Mouse (Mus musculus): ENCODE measurements at regions not wholly inside any gene's neighbourhood (a gene's known extent, or its start where the extent isn't known, plus 50 kb on each side); places are given as distances from the start of the nearest gene placed in this dataset.

GRCm38 (mm10) chr3:141051685-141052084, 160.5 kb downstream of the Pdha2 start:
- in situ Hi-C loops (cut with MboI, MseI), result no loop called here

DNA sequence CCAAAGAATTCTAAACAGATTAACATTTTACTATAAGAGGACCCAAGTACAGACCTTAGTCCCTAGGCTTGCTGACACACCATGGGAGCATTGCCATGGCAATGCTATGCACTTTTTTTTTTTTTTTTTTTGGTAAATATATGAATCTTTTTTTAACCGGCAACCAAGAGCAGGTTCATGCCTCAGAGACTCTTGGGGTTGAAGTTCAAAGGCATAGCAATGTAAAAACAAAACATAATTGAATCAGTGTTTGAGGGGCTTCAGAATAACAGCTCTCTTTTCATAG, 197.9 kb downstream of the Pdha2 start:
- in situ Hi-C loops (cut with MboI, MseI), result no loop called here

- in situ Hi-C loops (cut with MboI, MseI), result no loop called here
Observed at GRCm38 (mm10) chr3:141013521-141014261, 198.5 kb downstream of the Pdha2 start.

DNA sequence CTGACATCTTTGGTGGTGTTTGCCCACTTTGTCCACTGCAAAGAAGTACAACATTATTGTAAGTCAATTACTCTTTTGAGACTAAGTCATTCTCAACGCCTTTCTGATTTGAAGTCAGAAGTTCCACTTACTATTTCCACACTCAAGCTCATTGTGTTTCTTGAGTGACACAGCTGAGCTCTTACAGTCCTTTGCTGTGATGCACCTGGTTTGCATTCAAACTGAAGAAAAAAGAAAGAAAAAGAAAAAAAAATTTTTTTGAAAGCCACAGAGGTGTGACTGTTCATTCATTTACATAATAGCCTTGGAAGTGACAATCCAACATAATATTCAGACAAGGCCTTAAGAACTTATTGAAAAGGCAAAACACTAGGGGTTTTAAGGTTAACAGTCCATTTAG, 199.2 kb downstream of the Pdha2 start:
- in situ Hi-C loops (cut with MboI, MseI), result no loop called here

DNA sequence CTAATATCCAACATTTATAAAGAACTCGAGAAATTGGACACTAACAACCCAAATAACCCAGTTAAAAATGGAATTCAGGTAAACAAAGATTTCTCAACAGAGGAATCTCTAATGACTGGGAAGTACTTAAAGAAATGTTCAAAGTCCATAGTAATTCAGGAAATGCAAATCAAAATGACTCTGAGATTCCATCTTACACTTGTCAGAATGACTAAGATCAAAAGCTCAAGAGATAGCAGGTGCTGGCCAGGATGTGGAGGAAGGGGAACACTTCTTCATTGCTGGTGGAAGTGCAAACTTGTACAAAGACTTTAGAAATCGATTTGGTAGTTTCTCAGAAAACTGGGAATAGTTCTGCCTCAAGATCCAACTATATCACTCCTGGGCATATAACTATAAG, 203.4 kb downstream of the Pdha2 start:
- in situ Hi-C loops (cut with MboI, MseI), result no loop called here

- in situ Hi-C loops (cut with MboI, MseI), result no loop called here
Observed at GRCm38 (mm10) chr3:141005885-141006284, 206.3 kb downstream of the Pdha2 start.

DNA sequence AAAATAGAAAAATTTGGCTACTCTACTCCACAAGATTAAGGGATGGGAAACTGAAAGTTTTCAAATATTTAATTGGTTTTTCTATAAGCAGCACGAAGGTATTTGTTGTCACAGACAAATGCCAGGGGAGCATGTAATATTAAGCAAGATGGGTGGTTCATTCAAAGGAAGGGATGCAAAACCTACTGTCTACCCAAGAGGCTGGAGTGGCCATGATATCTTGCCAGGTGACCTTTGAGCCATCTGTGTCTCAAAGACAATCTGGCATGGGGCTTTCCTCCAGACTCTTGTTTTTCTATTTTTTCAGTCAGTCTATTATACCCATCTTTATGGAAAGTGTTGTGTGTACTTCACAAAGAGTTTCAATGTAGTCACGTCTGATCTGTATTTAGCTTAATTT, 208.6 kb downstream of the Pdha2 start:
- in situ Hi-C loops (cut with MboI, MseI), result no loop called here

- in situ Hi-C loops (cut with MboI, MseI), result no loop called here
Observed at GRCm38 (mm10) chr3:140988247-140988646, 223.9 kb downstream of the Pdha2 start.

- in situ Hi-C loops (cut with MboI, MseI), result no loop called here
Observed at GRCm38 (mm10) chr3:140973519-140973918, 238.6 kb downstream of the Pdha2 start.

GRCm38 (mm10) chr3:140969892-140970880, 242.0 kb downstream of the Pdha2 start:
- in situ Hi-C loops (cut with MboI, MseI), result no loop called here

DNA sequence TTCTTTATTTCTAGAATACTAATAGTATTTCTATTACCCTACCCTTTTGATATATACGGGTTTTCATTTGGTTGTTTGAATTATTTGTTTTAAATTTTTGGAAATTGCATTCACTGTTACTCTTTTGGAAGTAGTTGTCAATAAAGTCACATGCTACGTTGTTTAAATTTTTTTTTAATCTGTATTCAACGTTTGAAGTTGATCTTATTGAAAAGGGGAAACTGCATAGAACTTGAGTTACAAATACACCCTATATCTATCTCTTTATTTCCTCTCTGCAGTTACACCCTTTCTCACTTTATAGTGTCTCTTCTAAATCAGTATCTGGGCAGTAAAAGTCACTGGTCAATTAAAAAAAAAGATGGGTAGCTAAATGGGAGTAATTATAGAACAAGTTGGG, 243.6 kb downstream of the Pdha2 start:
- in situ Hi-C loops (cut with MboI, MseI), result no loop called here

DNA sequence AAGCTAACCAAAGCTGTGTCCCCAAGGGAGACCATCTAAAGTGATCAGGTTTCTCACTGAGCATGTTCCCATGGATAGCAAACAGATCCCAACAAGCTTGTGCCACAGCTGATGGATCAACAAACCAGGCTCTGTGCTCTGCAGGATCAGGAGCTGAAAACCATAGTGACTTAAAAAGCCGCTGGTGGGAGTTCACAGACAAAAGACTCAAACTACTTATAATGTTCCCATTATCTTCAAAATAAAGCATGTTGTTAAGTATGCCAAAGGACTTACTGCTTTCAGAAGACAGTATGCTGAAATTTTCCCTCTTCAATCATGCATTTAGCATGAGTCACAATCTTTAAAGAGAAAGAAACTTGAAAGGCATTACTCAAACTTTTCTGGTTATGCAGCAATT, 254.5 kb downstream of the Pdha2 start:
- in situ Hi-C loops (cut with MboI, MseI), result no loop called here

GRCm38 (mm10) chr3:140952111-140952800, 259.9 kb downstream of the Pdha2 start:
- in situ Hi-C loops (cut with MboI, MseI), result no loop called here

- in situ Hi-C loops (cut with MboI, MseI), result no loop called here
Observed at GRCm38 (mm10) chr3:140951024-140951423, 261.1 kb downstream of the Pdha2 start.

GRCm38 (mm10) chr3:140949880-140950662, 262.1 kb downstream of the Pdha2 start:
- in situ Hi-C loops (cut with MboI, MseI), result no loop called here

- in situ Hi-C loops (cut with MboI, MseI), result no loop called here
Observed at GRCm38 (mm10) chr3:140942450-140942849, 269.7 kb downstream of the Pdha2 start.

DNA sequence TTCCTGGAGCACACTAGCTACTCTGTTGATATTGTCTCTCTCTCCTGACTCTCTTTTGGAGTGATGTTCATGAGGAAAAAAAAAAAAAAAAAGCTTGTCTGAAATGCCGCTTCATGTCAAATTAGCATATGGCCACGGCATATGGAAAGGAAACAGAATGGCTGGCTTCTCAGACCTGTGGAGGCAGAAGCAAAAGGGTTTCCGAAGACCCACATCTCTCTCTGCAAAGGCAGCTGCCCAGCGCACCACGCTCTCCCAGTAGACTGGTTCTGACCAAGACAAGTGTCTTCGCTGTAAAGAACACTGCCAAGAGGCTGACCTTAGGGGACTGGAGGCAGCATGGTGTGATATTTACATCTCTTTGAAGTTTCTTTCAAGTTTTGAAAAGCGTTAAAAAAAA, 270.3 kb downstream of the Pdha2 start:
- in situ Hi-C loops (cut with MboI, MseI), result no loop called here

DNA sequence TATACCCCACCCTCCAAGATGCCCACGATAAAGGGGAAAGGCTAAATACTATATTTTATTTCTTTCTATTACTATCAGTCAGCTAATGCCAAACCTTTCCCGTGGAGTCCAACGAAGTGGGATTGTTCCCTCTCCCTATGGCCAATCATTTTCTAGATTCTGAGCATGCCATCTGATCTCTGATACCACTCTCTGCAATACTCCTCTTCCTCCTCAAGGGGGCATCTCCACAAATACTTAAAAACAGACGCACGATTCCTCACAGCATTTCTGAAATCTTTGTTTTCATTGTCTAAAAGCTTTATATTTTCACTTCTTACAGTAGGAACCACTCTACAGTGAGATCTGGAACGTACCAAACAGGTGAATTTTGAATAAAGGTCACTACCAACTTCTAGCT, 270.8 kb downstream of the Pdha2 start:
- in situ Hi-C loops (cut with MboI, MseI), result no loop called here

DNA sequence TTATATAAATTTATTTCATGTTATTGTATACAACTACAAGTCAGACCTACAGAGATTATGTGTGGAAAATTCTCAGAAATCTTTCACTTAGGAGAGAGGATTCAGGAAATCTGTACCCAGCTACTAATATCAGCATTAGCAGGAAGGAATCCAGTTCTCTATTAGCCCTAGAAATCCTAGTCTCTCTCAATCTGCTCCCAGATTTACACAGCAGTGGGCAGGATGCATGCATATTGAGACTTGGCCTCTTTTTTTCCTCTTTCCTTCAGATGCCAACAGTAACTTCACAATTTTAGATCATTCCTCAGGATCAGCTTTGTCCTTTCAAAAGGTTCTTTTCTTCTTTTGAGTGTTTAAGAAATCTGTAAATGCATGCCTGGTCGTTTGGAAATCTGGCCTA, 279.0 kb downstream of the Pdha2 start:
- in situ Hi-C loops (cut with MboI, MseI), result loop anchor here (10.0 kb wide), 1 partner anchor 1052 kb away; no protein-coding TSS in a partner anchor

DNA sequence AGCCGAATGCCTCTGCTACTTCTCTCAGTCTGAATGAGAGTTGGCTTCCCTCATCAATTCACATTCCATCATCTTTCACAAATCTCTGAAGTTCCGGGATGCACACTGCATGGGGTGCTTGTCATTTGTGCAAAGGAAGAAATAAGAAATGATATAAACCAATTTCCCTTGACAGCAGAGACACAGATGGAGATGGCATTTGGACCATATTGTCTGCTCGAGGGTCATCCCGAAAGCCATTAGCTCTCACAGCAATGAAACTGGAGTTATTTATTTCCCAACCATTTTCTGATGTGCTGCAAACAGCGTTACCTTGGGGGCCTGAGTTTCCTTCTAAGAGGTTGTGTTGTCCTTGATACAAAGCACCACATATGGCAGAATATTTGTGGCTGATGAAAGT, 285.5 kb downstream of the Pdha2 start:
- in situ Hi-C loops (cut with MboI, MseI), result no loop called here

- in situ Hi-C loops (cut with MboI, MseI), result no loop called here
Observed at GRCm38 (mm10) chr3:140876201-140876895, 335.8 kb downstream of the Pdha2 start.

Measured in regulatory T cell (primary cell).